Mouse (Mus musculus) stomach, postnatal 0 days (tissue): ENCODE data around the gene Psma2. TPM values are rescaled to one million over a fixed set of nuclear protein-coding genes. Genes with fewer than 3 reads are reported as not detected.

Experiments
- ATAC-seq: fragments of 200-750 bp; cut with Nextera tagmentation; 2 replicates; pipeline ENCODE4 v1.8.0; 2017; ENCODE audit not compliant: low FRiP score, low TSS enrichment
- DNase-seq: peaks from one replicate; pipeline ENCODE4 v3.0.0-alpha.2; 2016; ENCODE audit warnings: low spot score
- H3K27ac ChIP-seq: fragments of 300-500 bp; sonication (generic); replicated peaks from 2 replicates; pipeline ENCODE4 v1.5.1; 2014; ENCODE audit warnings: mild to moderate bottlenecking, control low read depth
- H3K27me3 ChIP-seq: fragments of 300-500 bp; sonication (generic); 2 replicates; pipeline ENCODE4 v1.6.1; 2014; ENCODE audit warnings: low read length; ENCODE audit not compliant: control insufficient read depth, insufficient read depth
- H3K36me3 ChIP-seq: fragments of 300-500 bp; sonication (generic); 2 replicates; pipeline ENCODE4 v1.6.1; 2014; ENCODE audit warnings: low read length, mixed read lengths; ENCODE audit not compliant: control insufficient read depth, insufficient read depth
- H3K4me1 ChIP-seq: fragments of 300-500 bp; sonication (generic); replicated peaks from 2 replicates; pipeline ENCODE4 v1.6.1; 2014; ENCODE audit warnings: antibody characterized with exemption; ENCODE audit not compliant: control insufficient read depth, insufficient read depth
- H3K4me2 ChIP-seq: fragments of 300-500 bp; sonication (generic); replicated peaks from 2 replicates; pipeline ENCODE4 v1.6.1; 2014; ENCODE audit warnings: low read depth, mild to moderate bottlenecking, control low read depth, moderate library complexity
- H3K4me3 ChIP-seq: fragments of 300-500 bp; sonication (generic); 2 replicates; pipeline ENCODE4 v1.5.1; 2014; ENCODE audit warnings: low read depth, low read length, control low read depth
- H3K9ac ChIP-seq: fragments of 300-500 bp; sonication (generic); 2 replicates; pipeline ENCODE4 v1.6.1; 2014; ENCODE audit warnings: mild to moderate bottlenecking, low read length, control low read depth, mixed read lengths
- H3K9me3 ChIP-seq: fragments of 300-500 bp; sonication (generic); 2 replicates; pipeline ENCODE4 v1.6.1; 2016; ENCODE audit warnings: low read length; ENCODE audit not compliant: control insufficient read depth
- CTCF ChIP-seq: IDR thresholded peaks from 2 replicates; pipeline ENCODE4 v1.5.1; 2016; ENCODE audit warnings: antibody characterized with exemption, low read depth, mild to moderate bottlenecking, moderate library complexity
- EP300 ChIP-seq: optimal IDR thresholded peaks from 2 replicates; pipeline ENCODE3; 2016; ENCODE audit warnings: antibody characterized with exemption
- WGBS: fragments of 180-500 bp; shearing (Covaris S2); extraction: QIAGEN DNeasy Blood & Tissue Kit; methylation state at CpG from one replicate; pipeline ENCODE4 v1.1.7; 2014; 5-methylcytosine and 5-hydroxymethylcytosine counted together
- polyA plus RNA-seq: library from polyadenylated mRNA; unstranded; fragments of >200 nt; fragmentation: Nextera tagmentation; extraction: Ambion mirVana; gene quantifications from 2 replicates; pipeline ENCODE4 v1.2.1, GENCODE M21; 2015

The Psma2 gene
- polyA plus RNA-seq, 1 experiment from 2014 or later = 153 TPM

DNA sequence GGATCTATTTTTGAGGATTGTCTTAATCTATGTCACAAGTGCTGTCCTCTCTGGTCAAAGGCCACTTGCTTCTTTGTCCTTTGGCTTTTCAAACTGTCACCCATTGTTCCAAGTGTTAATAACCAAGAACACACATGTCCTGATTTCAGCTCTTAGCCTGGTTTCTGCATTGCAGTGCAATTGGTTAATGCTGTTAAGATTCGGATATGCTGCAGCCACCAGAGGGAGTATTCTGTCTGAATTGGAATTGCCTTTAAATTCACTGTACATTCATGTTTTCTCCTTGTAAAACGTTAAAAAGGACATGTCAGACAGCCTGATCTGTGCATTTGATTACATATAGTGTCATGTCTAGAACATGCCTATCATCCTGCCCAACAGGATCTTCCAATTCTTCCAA, 57.3 kb downstream of the Psma2 start:
- DNase-seq (no peak), ATAC-seq (no peak)
- TF ChIP-seq EP300 = no peak
- TF ChIP-seq CTCF = peak; percentile 83
- Histone ChIP-seq H3K9ac (no peak overlapping the region), H3K27ac (no peak overlapping the region), H3K4me3 (no peak overlapping the region), H3K27me3 (no peaks in the 10 kb centered on the region), H3K36me3 (no peaks in the 10 kb centered on the region), H3K4me2 (no peak overlapping the region), H3K4me1 (no peaks in the 10 kb centered on the region), H3K9me3 (no peaks in the 10 kb centered on the region)
- 23% methylated on average over 2 of the region's 2 CpGs for WGBS

DNA sequence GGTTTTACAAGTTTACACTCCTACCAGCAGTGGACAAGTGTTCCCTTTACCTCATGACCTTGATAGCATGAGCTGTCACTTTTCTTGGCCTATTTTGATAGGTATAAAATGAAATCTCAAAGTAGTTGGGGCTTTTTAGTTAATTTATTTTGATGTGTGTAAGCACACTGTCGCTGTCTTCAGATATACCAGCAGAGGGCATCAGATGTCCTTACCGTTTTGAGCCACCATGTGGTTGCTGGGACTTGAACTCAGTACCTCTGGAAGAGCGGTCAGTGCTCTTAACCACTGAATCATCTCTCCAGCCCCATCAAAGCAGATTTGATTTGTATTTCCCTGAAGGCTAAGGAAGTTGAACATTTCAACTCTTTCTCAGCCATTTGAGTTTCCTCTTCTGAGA, 75.9 kb downstream of the Psma2 start:
- no peak overlapping the region for H3K9ac ChIP-seq
- no peak for ATAC-seq

DNA sequence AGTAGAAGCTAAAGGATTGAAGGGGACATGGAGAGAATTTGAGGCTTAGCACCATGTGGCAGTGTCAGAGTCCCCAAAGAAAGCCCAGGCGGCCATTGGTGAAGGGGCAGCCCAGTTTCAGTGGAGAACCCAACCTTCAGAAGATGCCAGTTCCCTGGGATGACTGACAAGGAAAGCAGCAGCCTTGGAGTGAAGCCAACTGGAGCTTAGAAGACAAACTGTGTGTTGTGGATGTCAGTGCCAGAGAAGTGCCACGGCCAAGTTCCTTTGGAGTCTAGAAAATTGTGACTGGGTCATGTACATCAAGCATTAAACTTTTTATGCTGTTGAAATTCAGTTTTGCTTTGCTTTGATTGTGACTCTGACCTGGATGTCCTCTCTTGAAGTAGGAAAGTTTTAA, 103.8 kb downstream of the Psma2 start:
- ATAC-seq (no peak), DNase-seq (no peak)
- H3K4me1 ChIP-seq = no peaks in the 10 kb centered on the region
- H3K27ac ChIP-seq = no peak overlapping the region
- H3K27me3 ChIP-seq = no peaks in the 10 kb centered on the region
- no peaks in the 10 kb centered on the region for H3K36me3 ChIP-seq
- no peaks in the 10 kb centered on the region for H3K9me3 ChIP-seq
- H3K9ac ChIP-seq = no peak overlapping the region
- 70% methylated on average over 2 of the region's 2 CpGs for WGBS
- TF ChIP-seq EP300 (no peak), CTCF (no peak)
- H3K4me3 ChIP-seq = no peak overlapping the region
- H3K4me2 ChIP-seq = no peak overlapping the region

More for the DNA sequence above, 75.9 kb downstream of the Psma2 start:
- no peak for DNase-seq
- 72% methylated on average over 3 of the region's 3 CpGs for WGBS
- Histone ChIP-seq H3K9me3 (no peaks in the 10 kb centered on the region), H3K4me2 (no peak overlapping the region), H3K4me1 (no peaks in the 10 kb centered on the region), H3K27ac (no peak overlapping the region), H3K27me3 (no peaks in the 10 kb centered on the region), H3K36me3 (no peaks in the 10 kb centered on the region), H3K4me3 (no peak overlapping the region)
- TF ChIP-seq CTCF = peak; percentile 38
- TF ChIP-seq EP300 = no peak

DNA sequence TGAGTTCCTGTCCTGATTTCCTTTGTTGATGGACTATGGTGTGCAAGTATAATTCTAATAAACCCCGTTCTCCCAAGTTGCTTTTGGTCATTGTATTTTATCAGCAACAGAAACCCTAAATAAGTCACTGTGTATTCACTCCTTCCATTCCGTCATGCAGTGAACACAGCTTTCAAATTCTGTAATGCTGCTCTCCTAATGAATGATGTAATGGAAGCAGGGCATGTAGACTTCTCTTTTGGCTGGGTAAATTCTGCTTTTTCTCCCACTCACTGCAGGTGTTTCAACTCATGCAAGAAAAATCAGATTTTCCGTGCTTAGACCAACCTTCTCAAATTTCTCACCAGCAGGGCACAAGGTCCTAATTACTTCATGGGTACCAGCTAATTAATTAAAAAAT, 104.7 kb downstream of the Psma2 start:
- WGBS = 72% methylated on average over 3 of the region's 3 CpGs
- Histone ChIP-seq H3K4me1 (no peaks in the 10 kb centered on the region), H3K4me3 (no peak overlapping the region), H3K27ac (no peak overlapping the region), H3K27me3 (no peaks in the 10 kb centered on the region), H3K36me3 (no peaks in the 10 kb centered on the region), H3K9me3 (no peaks in the 10 kb centered on the region), H3K9ac (no peak overlapping the region), H3K4me2 (no peak overlapping the region)
- DNase-seq (no peak), ATAC-seq (no peak)
- TF ChIP-seq CTCF = no peak
- TF ChIP-seq EP300 = no peak

Other genes with a start within 250 kb of the Psma2 start
- 0.34 and 0.42 TPM in 2 replicates for gene Hecw1, start 90.0 kb upstream of the Psma2 start, polyA plus RNA-seq
- gene Mrpl32, start 75 bp upstream of the Psma2 start, polyA plus RNA-seq = 106 and 107 TPM in 2 replicates
- 17.8 and 19.9 TPM in 2 replicates for gene AW209491, start 16.9 kb downstream of the Psma2 start, polyA plus RNA-seq